Mouse (Mus musculus) gastrocnemius, postnatal 25 days (tissue): ENCODE measurements around the gene Prps1l3. TPM values are rescaled to one million over a fixed set of nuclear protein-coding genes. Genes with fewer than 3 reads are reported as not detected.
"Not testable (repeated sequence)": the region's sequence is repeated elsewhere in the genome, so short reads cannot be mapped to it uniquely, and the experiment has no call there.

Experiments used
- DNase-seq: peaks from one replicate; pipeline ENCODE4 v3.0.0; 2022
- long read RNA-seq, 2 experiments: library from polyadenylated mRNA; stranded (forward); transcript quantifications; one replicate each; pipeline ENCODE4 v2.0.0; 2021
- total RNA-seq, 2 experiments: library from RNA; stranded (reverse); gene quantifications; 1 replicate in 1 of 2; 2 replicates in 1 of 2; pipeline ENCODE4 v1.2.3; 2021

Prps1l3 gene
- total RNA-seq, result 10 to 100 TPM; 20.3 to 22.6 TPM
- long read RNA-seq, experiment 1, transcript Prps1l3-201 (2 exons, 1,720 nt), result major isoform, 13 of 14 reads
- long read RNA-seq, experiment 1, partial matches to known transcripts, result 0 of 14 reads
- long read RNA-seq, experiment 1, other reads (novel, unspliced or antisense), result 1 of 14 reads
- long read RNA-seq, experiment 2, transcript Prps1l3-201 (2 exons, 1,720 nt), result major isoform, 26 of 26 reads
- long read RNA-seq, experiment 2, partial matches to known transcripts, result 0 of 26 reads
- long read RNA-seq, experiment 2, other reads (novel, unspliced or antisense), result 0 of 26 reads

- peak; percentile 92 for DNase-seq
Measured at GRCm38 (mm10) chr12:57230192-57230706, at the start of gene Prps1l3, which contains the start of gene Mipol1. Gene Prps1l3, plus strand, starts transcription at chr12:57230412. Gene Mipol1, plus strand, starts transcription at chr12:57230427.

DNA sequence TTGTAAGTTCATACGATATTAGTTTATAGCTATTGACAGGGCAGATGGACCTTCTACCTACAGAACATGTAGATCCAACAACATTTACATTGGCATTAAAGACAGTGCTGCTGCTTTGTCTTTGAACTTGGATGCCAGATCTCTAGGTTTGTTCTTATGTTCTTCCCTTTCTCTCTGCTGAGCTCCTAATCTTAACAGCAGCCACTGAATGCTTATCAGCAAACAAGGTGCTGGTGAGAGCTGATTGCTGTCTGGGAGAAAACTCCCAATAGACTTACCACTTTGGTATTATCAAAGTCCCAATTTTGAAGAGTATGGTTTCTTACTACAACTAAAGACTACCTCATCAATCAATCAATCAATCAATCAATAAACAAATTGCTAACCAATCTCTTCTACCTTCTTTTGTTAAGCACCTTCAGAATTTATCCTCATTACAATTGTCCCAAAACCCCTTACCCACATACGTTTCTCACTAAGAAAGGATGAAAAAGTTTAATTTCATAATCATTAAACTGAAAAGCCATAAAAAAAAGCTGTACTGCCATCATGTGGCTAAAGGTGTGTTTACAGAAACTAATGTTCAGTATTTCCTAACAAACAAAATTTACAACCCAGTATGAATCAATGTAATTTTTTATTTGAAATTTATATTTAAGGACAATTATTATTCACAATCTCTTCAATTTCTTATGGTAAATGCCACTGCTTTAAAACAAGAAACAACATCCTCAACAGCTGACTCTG is 45.6 kb upstream of the Prps1l3 start:
- DNase-seq, result no peak

DNA sequence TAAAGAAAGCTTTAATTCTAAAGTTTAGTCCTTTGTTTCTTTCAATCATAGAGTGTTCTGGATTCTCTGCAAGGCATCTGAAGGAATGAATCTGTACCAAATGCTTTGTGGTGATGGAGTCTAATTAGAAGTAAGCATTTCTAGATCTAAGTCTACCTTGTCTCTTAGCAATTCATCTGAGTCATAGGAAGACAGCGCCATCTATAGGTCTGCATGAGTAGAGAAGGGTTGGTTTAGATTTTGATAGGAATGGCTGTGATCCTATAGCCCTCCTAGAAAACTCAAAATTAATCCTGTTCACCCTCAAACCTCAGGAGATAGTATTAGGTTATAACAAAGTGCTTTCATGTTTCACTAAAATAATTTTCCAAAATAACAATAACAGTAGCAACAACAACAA is 44.7 kb upstream of the Prps1l3 start:
- no peak for DNase-seq

GRCm38 (mm10) chr12:57186126-57186525 is 44.1 kb upstream of the Prps1l3 start:
- no peak for DNase-seq

DNA sequence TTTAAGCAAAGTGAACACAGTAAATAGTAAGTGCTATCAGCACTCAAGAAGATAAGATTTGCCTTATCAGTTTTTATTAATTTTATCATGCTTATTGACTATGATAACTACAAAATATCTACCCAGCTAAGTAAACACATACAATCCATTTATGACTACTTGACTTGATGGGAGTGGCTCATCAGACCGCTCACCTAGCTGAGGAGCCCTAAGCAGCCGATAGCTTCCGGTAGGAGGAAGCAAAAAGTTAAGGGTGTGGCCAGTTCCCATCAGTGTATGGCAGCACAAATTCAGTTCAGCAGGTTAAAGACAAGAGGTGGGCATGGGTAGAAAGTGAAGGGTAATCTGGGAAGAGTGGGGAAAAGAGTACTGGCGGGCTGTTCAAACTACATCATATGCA is 43.2 kb upstream of the Prps1l3 start:
- no peak for DNase-seq

DNA sequence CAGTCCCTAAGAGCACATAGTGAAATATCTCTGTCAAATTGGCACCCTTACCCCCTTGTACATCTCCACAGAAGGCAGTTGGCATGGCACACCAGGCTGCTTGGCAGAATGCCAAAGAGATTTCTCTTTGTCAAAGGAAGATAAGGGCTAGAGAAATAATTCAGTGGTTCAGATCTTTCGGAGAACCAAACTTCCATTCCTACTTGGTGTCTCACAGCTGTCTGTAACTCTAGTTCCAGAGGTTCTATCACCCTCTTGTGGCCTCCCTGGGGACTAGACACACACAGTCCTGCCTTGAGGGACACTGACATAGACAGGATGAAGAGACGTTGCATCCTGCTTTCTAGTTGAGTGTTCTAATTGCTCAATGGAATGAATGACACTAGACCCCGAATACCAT is 35.6 kb upstream of the Prps1l3 start:
- DNase-seq, result no peak

GRCm38 (mm10) chr12:57196286-57196607 is 34.0 kb upstream of the Prps1l3 start:
- no peak for DNase-seq

DNA sequence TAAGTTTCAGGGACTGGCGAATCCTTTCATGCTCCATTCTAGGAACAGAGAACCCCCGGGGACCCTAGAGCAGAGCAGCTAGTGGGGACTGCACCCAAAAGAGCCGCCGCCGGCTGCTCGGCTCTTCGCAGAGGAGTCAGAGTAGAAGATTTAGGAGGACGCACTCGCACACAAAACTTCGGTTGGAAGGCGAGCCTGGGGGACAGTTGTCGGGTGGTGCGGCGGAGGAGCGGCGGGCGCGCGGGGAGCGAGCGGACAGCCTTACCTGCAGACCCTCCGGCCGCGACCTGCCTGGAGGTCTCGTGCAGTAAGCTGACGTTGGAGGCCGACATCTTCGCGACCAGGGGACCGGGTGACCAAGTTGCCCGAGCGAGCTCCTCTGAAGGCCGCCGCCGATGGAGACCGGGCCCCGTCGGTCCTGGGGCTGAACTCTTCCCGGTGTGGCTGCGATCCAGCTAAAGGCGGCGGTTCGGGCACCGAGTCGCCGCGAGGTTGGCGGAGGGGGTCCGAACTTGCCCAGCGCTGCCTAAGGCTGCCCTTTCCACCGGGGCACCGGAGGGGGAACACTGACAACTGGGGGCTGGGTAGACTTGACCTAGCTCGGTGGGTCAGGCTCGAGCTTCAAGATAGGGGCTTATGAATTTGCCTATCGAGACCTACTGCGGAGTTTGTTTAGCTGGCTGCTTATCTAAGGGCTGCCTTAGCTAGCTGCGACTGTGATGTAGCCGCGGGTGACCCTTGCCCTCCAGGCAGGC is 33.4 kb upstream of the Prps1l3 start:
- DNase-seq, result peak; percentile 12

DNA sequence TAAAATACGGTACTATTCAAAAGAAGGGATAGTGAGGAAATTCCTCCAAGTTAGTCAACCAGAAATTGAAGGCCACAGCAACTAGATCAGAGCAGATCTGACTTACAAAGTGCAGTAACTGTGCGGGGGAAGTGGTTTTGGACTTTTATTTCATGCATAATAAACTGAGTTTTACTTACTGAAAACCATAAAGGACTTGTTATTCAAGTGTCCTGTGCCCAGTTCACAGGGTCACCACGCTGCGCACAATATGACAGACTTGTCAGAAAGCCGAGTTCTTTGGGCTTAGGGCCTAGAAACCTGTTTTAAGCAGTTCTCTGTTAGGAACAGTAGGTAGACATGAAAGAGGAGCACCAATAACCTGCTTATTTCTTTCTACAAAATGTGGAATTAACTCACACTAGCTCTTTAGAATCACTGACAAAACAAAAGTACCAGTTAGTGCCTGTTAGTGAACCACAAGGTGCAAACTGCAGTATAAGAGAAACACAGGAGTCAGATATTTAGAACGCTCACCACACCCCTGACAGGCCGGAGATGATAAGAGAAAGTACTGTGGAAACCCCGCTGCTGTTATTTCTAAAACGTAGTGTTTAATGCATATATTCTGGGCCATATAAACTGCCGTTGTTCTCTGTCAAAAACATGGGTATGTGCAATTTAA is 32.7 kb upstream of the Prps1l3 start, which contains the start of gene Slc25a21:
Gene Slc25a21, minus strand, starts transcription at position 110 of the 664 bp plus-strand sequence.
- no peak for DNase-seq

- DNase-seq, result no peak
Measured at GRCm38 (mm10) chr12:57198269-57198668, 31.9 kb upstream of the Prps1l3 start.

DNA sequence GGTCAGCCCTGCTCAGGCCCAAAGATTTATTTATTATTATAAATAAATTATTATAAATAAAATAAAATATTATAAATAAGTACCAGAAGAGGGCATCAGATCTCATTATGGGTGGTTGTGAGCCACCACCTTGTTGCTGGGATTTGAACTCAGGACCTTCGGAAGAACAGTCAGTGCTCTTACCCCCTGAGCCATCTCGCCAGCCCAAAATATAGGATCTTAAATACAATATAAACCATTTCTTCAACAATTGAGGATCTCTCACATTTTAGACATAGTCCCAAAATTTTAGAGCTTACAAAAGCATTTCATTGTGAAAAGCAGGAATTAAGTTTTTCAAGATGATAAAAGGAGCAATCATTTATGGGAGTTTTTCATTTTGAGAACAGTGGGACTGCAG is 30.8 kb upstream of the Prps1l3 start:
- DNase-seq, result no peak

DNA sequence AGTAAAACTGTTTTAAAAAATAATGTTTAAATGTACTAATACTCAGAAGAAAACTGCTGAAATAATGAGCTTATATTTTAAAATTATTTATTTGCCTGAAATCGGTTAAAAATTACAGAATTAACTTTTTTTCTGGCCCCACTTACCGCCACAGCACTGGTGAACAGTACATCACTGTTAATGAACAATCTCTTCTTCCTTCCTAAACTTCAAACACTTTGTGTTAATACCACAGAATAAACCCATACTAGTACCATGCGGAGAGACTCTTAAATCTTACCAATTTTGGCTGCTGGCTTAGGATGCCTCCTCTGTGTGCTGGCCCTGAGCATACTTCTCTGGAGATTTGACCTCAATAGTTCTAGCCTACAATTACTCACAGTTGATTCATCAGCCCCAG is 28.3 kb upstream of the Prps1l3 start:
- no peak for DNase-seq

- no peak for DNase-seq
Measured at GRCm38 (mm10) chr12:57204276-57204851, 25.8 kb upstream of the Prps1l3 start.

DNA sequence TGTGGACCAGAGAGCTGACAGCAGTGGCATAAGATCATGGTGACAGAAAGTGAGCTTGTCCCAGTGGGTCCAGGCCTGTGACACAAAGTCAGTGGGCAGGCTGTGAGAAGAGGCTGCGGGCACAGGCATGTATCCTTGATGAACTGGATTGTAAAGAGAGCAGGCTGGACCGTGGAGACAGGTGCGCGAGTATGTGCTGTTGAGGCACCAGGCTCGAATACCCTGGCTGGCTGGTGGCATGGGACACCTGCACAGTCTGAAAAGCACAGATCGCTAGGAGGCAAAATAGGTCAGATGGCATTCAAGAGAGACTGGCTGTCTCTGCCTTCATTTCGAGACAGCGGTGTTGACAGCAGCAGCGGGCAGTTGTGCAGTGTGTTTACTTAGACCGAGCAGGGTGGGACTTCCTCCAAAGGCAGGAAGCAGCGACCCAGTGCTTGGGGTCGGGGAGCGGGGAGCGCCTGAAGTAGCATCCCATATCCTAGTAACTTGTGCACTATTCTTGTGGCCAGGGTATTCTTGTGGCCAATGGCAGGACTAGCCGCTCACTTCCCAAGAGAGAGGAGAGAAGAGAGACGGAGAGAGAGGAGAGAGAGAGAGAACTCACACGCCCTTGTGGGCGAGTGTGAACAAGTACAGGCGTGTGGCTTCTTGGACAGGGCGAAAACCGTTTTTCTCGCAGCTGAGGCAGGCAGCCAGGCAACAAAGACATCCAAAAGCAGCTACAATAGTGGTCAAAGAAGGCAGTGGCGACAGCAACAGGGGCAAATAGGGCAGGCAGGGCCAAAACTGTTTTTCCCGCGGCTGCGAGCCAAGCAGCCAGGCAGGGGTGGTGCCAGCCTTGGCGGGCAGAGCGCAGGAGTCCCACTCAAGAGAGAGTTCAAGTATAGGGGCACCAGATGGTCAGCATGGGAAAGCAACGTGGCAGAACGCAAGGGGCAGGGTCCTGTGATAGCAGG is 18.6 kb upstream of the Prps1l3 start:
- peak; percentile 20 for DNase-seq

DNA sequence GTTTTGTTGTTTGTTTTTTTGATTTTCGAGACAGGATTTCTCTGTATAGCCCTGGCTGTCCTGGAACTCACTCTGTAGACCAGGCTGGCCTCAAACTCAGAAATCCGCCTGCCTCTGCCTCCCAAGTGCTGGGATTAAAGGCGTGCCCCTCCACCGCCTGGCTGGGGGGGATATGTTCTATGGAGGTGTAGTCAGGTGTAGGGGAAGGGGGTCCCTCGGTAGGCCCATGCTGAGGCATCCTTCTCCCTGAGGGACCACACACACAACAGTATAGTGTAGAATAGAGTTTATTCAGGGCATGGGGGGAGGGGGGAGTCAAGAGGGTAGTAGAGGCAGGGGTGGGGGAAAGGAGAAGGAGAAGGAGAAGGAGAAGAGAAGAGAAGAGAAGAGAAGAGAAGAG is 17.7 kb upstream of the Prps1l3 start:
- DNase-seq, result not testable (repeated sequence)

DNA sequence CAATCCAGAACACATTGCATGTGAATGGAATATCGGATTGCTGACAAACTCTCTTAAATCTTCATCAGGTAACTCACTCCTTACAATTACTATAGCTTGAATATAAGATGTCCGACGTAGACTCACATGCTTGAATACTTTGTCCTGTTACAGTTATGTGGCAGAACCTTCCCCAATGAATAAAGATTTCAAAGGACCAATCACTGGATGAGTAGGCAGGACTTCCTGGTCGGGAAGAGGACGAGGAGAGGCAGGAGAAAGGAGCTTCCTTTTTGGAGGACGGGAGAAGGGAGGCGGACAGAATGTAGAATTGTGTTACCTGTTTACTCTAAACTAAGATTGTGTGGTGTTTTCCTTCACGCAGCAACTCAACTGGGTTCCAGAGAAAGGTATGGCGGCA is 3.8 kb upstream of the Prps1l3 start:
- DNase-seq, result no peak

- no peak for DNase-seq
Measured at GRCm38 (mm10) chr12:57227776-57228175, 2.4 kb upstream of the Prps1l3 start.

DNA sequence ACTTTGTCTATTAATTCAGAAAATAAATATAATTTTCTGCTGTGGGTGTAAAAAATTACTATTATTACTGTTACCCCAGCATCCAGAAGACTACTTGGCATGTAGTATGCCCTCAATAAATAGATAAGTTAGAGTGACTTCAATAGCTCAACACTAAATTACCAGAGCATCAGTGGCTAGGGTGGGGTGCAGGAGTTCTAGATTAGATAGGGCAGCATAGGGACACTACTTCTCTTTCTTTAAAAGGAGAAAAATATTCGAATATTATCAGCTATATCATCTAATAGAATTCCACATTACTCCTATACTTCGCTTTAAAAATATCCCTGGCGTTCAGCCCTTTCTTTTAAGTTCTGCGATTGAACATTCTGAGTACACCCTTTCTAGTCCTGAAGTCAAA is 509 bp upstream of the Prps1l3 start:
- DNase-seq, result no peak

DNA sequence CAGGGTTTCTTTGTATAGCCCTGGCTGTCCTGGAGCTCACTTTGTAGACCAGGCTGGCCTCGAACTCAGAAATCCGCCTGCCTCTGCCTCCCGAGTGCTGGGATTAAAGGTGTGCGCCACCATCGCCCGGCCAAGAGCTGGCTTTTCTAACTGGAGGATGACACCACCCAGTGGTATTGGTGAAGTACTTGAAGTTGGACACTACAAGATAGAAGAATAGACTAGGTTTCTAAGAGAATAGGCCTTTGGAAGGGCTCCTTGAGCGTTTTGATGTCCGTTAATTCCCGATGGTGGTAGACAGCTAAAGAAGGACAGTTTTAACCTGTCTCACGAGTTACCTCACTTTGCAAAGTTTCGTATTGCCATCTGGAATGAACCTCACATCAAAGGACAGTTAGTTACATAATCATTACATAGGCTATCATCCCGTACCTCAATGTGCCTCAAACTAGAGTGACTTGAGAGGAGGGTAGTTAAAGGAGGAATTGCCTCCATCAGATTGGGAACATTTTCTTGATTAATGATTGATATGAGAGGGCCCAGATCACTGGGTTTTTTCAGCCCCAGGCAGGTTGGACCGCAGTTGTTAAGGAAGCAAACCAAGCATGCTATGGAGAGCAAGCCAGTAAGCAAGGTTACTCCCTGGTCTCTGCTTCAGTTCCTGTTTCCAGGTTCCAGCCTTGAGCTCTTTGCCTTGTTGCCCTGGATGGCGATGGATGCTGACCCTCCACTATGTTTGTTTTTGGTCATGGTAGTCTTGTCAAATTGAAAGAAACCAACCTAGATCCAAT is 1.1 kb downstream of the Prps1l3 start:
- DNase-seq, result no peak

- peak; percentile 31 for DNase-seq
Measured at GRCm38 (mm10) chr12:57233386-57233785, 3.2 kb downstream of the Prps1l3 start.
